Mouse (Mus musculus) bone marrow, adult 2 months (tissue): ENCODE results near the gene Zfp788. TPM values are rescaled to one million over a fixed set of nuclear protein-coding genes. Genes with fewer than 3 reads are reported as not detected.
"Not testable (repeated sequence)": the region's sequence is repeated elsewhere in the genome, so short reads cannot be mapped to it uniquely, and the experiment has no call there.

Experiments
- H3K27ac ChIP-seq: fragments of 200-500 bp; 2 replicates; pipeline ENCODE4 v1.5.1; 2012; ENCODE audit warnings: low read depth, mild to moderate bottlenecking, control low read depth, inconsistent platforms, low read length; ENCODE audit not compliant: control insufficient read depth, poor library complexity, insufficient read depth
- H3K4me1 ChIP-seq: fragments of 200-500 bp; 2 replicates; pipeline ENCODE4 v1.6.1; 2011; ENCODE audit warnings: low read length; ENCODE audit not compliant: control insufficient read depth, insufficient read depth
- H3K4me3 ChIP-seq: fragments of 200-500 bp; replicated peaks from 2 replicates; pipeline ENCODE3; 2011; ENCODE audit warnings: mild to moderate bottlenecking, low read depth, low read length, control low read depth; ENCODE audit not compliant: control insufficient read depth
- CTCF ChIP-seq: fragments of 200-500 bp; IDR thresholded peaks from 2 replicates; pipeline ENCODE4 v1.5.1; 2011; ENCODE audit warnings: low read length, control low read depth; ENCODE audit not compliant: control insufficient read depth, insufficient read depth
- POLR2A ChIP-seq: fragments of 200-500 bp; IDR thresholded peaks from 2 replicates; pipeline ENCODE4 v1.6.1; 2011; ENCODE audit warnings: low read depth, mild to moderate bottlenecking, control low read depth, low read length, borderline replicate concordance; ENCODE audit not compliant: control insufficient read depth
- WGBS: fragments of 180-500 bp; shearing (Covaris S2); methylation state at CpG from one replicate; pipeline ENCODE4 v1.1.7; 2018; 5-methylcytosine and 5-hydroxymethylcytosine counted together
- polyA plus RNA-seq: library from polyadenylated mRNA; stranded (reverse); fragments of >200 nt; gene quantifications from 2 replicates; pipeline ENCODE4 v1.2.4, GENCODE M21; 2011; ENCODE audit warnings: low replicate concordance; ENCODE audit not compliant: missing spikeins, insufficient read depth, insufficient read length

Zfp788 gene
- 4.1 and 6.2 TPM in 2 replicates for polyA plus RNA-seq

- TF ChIP-seq CTCF = peak; percentile 53
- TF ChIP-seq POLR2A = no peak
- peak within 1 kb of the TSS; percentile 71 for H3K4me3 ChIP-seq
- WGBS = 1% methylated on average over 27 of the region's 27 CpGs
- H3K27ac ChIP-seq = peak within 1 kb of the TSS; percentile 59
- no peaks in the 10 kb centered on the region for H3K4me1 ChIP-seq
These were observed at the start of gene Zfp788 for GRCm38 (mm10) chr7:41632409-41633220. TSS of gene Zfp788 (plus strand) at chr7:41633203.

- H3K4me1 ChIP-seq, H3K4me3 ChIP-seq, H3K27ac ChIP-seq: not testable (repeated sequence)
These were observed 45.2 kb upstream of the Zfp788 start for GRCm38 (mm10) chr7:41587831-41588230.

- whole genome bisulfite sequencing = 48% methylated on average over 5 of the region's 5 CpGs
- Histone ChIP-seq H3K4me1 (no peaks in the 10 kb centered on the region; the same call in 1 of the 2 replicates), H3K4me3 (peak overlapping the region; percentile 83), H3K27ac (no peak overlapping the region)
- TF ChIP-seq POLR2A (no peak), CTCF (no peak)
These were observed 34.4 kb upstream of the Zfp788 start for GRCm38 (mm10) chr7:41598615-41599014.

GRCm38 (mm10) chr7:41599034-41599813 lies 33.8 kb upstream of the Zfp788 start, which contains the start of gene 2610021A01Rik:
TSS of gene 2610021A01Rik (plus strand) at chr7:41599230.
- under 1% methylated on average over 41 of the region's 41 CpGs for WGBS
- Histone ChIP-seq H3K4me3 (peak within 1 kb of the TSS; percentile 83), H3K27ac (peak within 1 kb of the TSS; percentile 44; the same call in 1 of the 2 replicates), H3K4me1 (no peaks in the 10 kb centered on the region; the same call in 1 of the 2 replicates)
- peak; percentile 40; the same call in 1 of the 2 replicates for TF ChIP-seq POLR2A
- no peak for TF ChIP-seq CTCF

GRCm38 (mm10) chr7:41599932-41600548 lies 33.0 kb upstream of the Zfp788 start:
- 25% methylated on average over 3 of the region's 3 CpGs for WGBS
- no peaks in the 10 kb centered on the region; the same call in 1 of the 2 replicates for H3K4me1 ChIP-seq
- peak overlapping the region; percentile 36 for H3K4me3 ChIP-seq
- no peak overlapping the region for H3K27ac ChIP-seq
- TF ChIP-seq CTCF (no peak), POLR2A (no peak)

- Histone ChIP-seq H3K27ac (no peak overlapping the region), H3K4me1 (no peaks in the 10 kb centered on the region), H3K4me3 (no peak overlapping the region)
- WGBS = 64% methylated on average over 3 of the region's 3 CpGs
- no peak for TF ChIP-seq POLR2A
These were observed 21.3 kb upstream of the Zfp788 start for GRCm38 (mm10) chr7:41611654-41612053.

GRCm38 (mm10) chr7:41616241-41616640 lies 16.8 kb upstream of the Zfp788 start:
- WGBS = 92% methylated on average over 1 of the region's 1 CpGs
- not testable (repeated sequence) for H3K27ac ChIP-seq, H3K4me1 ChIP-seq, H3K4me3 ChIP-seq

- H3K4me1 ChIP-seq = no peaks in the 10 kb centered on the region
- TF ChIP-seq POLR2A (peak; percentile 38; the same call in 1 of the 2 replicates), CTCF (no peak)
- peak overlapping the region; percentile 59 for H3K27ac ChIP-seq
- under 1% methylated on average over 26 of the region's 26 CpGs for WGBS
- peak overlapping the region; percentile 71 for H3K4me3 ChIP-seq
These were observed 400 bp downstream of the Zfp788 start for GRCm38 (mm10) chr7:41633221-41633984.

- not testable (repeated sequence) for H3K27ac ChIP-seq, H3K4me1 ChIP-seq, H3K4me3 ChIP-seq
- WGBS = 65% methylated on average over 1 of the region's 1 CpGs
These were observed 41.3 kb downstream of the Zfp788 start for GRCm38 (mm10) chr7:41674326-41674725.
